Mouse (Mus musculus) brain, embryonic 18.5 days (tissue): ENCODE results near the gene Tmem174.

Experiments used
- DNase-seq: peaks from one replicate; pipeline ENCODE4 v3.0.0-alpha.2; 2012; ENCODE audit warnings: low read depth, low spot score

The Tmem174 gene

GRCm38 (mm10) chr13:98637145-98637544, at the start of gene Tmem174:
Gene Tmem174 (minus strand): TSS chr13:98637410.
- no peak for DNase-seq

GRCm38 (mm10) chr13:98684144-98684900, 47.1 kb upstream of the Tmem174 start:
- DNase-seq = no peak

GRCm38 (mm10) chr13:98683412-98683811, 46.2 kb upstream of the Tmem174 start:
- no peak for DNase-seq

GRCm38 (mm10) chr13:98680470-98681060, 43.4 kb upstream of the Tmem174 start:
- DNase-seq = no peak

- no peak for DNase-seq
Observed at GRCm38 (mm10) chr13:98679631-98680041, 42.4 kb upstream of the Tmem174 start.

- DNase-seq = no peak
Observed at GRCm38 (mm10) chr13:98679230-98679629, 42.0 kb upstream of the Tmem174 start.

- no peak for DNase-seq
Observed at GRCm38 (mm10) chr13:98673922-98674321, 36.7 kb upstream of the Tmem174 start.

- DNase-seq = no peak
Observed at GRCm38 (mm10) chr13:98669296-98669695, 32.1 kb upstream of the Tmem174 start.

GRCm38 (mm10) chr13:98667316-98667715, 30.1 kb upstream of the Tmem174 start:
- DNase-seq = no peak

- no peak for DNase-seq
Observed at GRCm38 (mm10) chr13:98665240-98665639, 28.0 kb upstream of the Tmem174 start.

- DNase-seq = no peak
Observed at GRCm38 (mm10) chr13:98662173-98662675, 25.0 kb upstream of the Tmem174 start.

- peak; percentile 45 for DNase-seq
Observed at GRCm38 (mm10) chr13:98656034-98656471, 18.8 kb upstream of the Tmem174 start.

- DNase-seq = no peak
Observed at GRCm38 (mm10) chr13:98655346-98655745, 18.1 kb upstream of the Tmem174 start.

- DNase-seq = no peak
Observed at GRCm38 (mm10) chr13:98654129-98654939, 17.1 kb upstream of the Tmem174 start.

GRCm38 (mm10) chr13:98652194-98652593, 15.0 kb upstream of the Tmem174 start:
- DNase-seq = no peak

GRCm38 (mm10) chr13:98651228-98651977, 14.2 kb upstream of the Tmem174 start:
- no peak for DNase-seq

GRCm38 (mm10) chr13:98647775-98648568, 10.8 kb upstream of the Tmem174 start:
- DNase-seq = no peak

- DNase-seq = no peak
Observed at GRCm38 (mm10) chr13:98638507-98639166, 1.4 kb upstream of the Tmem174 start.

- no peak for DNase-seq
Observed at GRCm38 (mm10) chr13:98636571-98636970, 639 bp downstream of the Tmem174 start.
